Mouse (Mus musculus) kidney, adult 2 months (tissue): Measurements from ENCODE around the gene Cnppd1. TPM values are rescaled to one million over a fixed set of nuclear protein-coding genes. Genes with fewer than 3 reads are reported as not detected.
A peak's percentile ranks its signal among the peaks of the same experiment; 100 is the strongest.

Source experiments
- DNase-seq: peaks from one replicate; pipeline ENCODE4 v3.0.0; 2021
- H3K27ac ChIP-seq: fragments of 200-500 bp; 2 replicates; pipeline ENCODE4 v1.5.1; 2012; ENCODE audit warnings: low read depth, low read length, control low read depth, inconsistent platforms; ENCODE audit not compliant: insufficient read depth
- H3K27me3 ChIP-seq: fragments of 200-500 bp; replicated peaks from 2 replicates; pipeline ENCODE4 v1.6.1; 2012; ENCODE audit warnings: mild to moderate bottlenecking, moderate library complexity, low read length, inconsistent platforms; ENCODE audit not compliant: control insufficient read depth, insufficient read depth
- H3K36me3 ChIP-seq: fragments of 200-500 bp; 2 replicates; pipeline ENCODE4 v1.6.1; 2012; ENCODE audit warnings: mild to moderate bottlenecking, moderate library complexity, low read length, inconsistent platforms; ENCODE audit not compliant: control insufficient read depth, insufficient read depth
- H3K4me1 ChIP-seq: fragments of 200-500 bp; 2 replicates; pipeline ENCODE4 v1.6.1; 2011; ENCODE audit warnings: low read length; ENCODE audit not compliant: control insufficient read depth, insufficient read depth
- H3K4me3 ChIP-seq: fragments of 200-500 bp; 2 replicates; pipeline ENCODE4 v1.5.1; 2011; ENCODE audit warnings: mild to moderate bottlenecking, low read depth, low read length, control low read depth; ENCODE audit not compliant: insufficient read depth
- CTCF ChIP-seq: fragments of 200-500 bp; conservative IDR thresholded peaks from 2 replicates; pipeline ENCODE4 v1.5.1; 2011; ENCODE audit warnings: low read depth, mild to moderate bottlenecking, control low read depth, low read length, moderate library complexity, mixed read lengths; ENCODE audit not compliant: insufficient read depth, insufficient read length
- POLR2A ChIP-seq: fragments of 200-500 bp; IDR thresholded peaks from one replicate; pipeline ENCODE4 v1.6.1; 2011; ENCODE audit warnings: low read depth, low read length, control low read depth
- WGBS: fragments of 180-500 bp; shearing (Covaris S2); methylation state at CpG from one replicate; pipeline ENCODE4 v1.1.7; 2018; 5-methylcytosine and 5-hydroxymethylcytosine counted together
- polyA plus RNA-seq: library from polyadenylated mRNA; depleted of rRNA; stranded (reverse); fragments of >200 nt; gene quantifications from 2 replicates; pipeline ENCODE4 v1.2.3, GENCODE M21; 2012; rRNA removed

The Cnppd1 gene
- polyA plus RNA-seq, 1 experiment = 67.7 TPM

DNA sequence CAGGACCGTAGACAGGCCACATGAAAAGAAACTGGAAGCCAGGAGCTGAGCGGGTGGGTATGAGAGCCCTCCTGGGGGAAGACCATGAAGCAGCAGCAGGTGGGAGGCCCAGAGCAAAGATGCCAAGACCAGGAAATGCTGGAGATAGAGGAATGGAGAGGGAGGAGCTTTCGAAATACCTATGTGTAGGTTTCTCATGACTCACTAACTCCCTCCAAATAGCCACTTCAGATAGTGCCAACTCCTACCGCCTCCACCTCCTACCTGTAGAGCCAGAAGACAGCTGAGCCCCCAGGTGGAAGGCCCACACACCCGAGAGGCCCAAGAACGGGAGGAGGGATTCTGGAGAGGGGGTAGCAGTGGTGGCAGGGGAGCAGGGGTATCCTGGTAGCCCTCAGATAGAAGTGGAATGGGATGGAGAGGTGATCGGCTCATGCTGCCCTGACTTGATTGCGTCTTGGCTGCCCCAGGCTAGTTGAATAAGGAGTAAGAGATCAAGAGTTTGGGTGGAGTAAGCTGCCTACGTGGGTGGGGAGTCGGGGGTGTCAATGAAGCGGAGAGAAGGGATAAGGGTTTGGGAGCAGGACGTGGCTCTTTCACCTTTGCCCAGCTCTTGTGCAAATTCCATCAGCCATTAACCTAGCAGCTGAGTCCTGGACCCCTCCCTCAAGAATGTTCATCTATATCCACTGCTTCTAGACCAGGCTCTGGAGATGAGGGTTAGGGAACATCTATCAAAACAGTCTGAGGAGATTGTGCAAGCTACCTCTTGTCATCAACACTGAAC, 8.9 kb downstream of the Cnppd1 start, which contains the start of gene Slc23a3:
Slc23a3 (minus strand) TSS at position 470 of the 787 bp plus-strand sequence.
- Histone ChIP-seq H3K4me3 (no peak within 1 kb of the TSS), H3K4me1 (peaks cover 11% of the 10 kb centered on the region), H3K36me3 (peaks cover 6% of the 10 kb centered on the region), H3K27ac (no peak within 1 kb of the TSS), H3K27me3 (no peaks in the 10 kb centered on the region)
- DNase-seq = peak; percentile 80
- TF ChIP-seq CTCF = no peak
- TF ChIP-seq POLR2A = no peak
- 39% methylated on average over 12 of the region's 12 CpGs for WGBS

DNA sequence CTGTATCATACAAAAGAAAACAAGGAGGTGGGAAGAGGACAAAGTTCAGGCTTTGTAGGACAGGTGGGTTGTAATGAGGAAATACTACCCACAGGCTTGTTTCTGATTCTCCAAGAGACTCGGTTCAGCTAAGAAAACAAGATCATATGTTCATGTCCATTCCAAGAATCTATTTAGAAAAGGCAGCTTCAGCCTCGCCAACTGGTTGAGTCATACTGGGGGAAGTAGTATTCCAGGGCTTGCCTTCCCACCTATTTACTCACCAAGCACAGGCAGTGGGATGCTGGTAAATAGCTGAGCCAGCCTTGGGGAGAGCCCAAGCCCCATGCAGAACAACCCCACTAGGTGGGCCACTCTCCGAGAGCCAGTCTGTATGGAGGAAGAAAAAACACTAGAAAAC, 13.9 kb downstream of the Cnppd1 start:
- 81% methylated on average over 3 of the region's 3 CpGs for WGBS

DNA sequence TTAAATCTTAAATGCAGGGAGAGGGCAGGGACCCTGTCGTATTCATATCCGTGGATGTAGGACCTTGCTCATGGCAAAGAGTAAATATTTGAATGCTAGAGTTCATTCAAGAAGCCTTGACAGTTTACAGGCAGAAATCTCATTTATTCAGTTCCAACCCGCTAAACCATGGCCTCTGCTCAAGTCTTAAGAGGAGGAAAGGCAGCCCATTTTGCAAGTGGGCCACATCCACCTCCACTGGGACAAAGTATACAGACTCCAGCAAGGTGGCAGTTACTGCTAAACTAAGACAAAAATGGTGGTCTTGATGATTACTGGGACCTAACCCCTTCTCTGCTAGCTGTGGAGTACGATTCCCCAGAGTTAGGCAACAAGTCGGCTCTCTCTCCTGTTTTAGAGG, 17.1 kb downstream of the Cnppd1 start:
- no peak for DNase-seq
- Histone ChIP-seq H3K36me3 (no peaks in the 10 kb centered on the region), H3K27ac (peak overlapping the region; percentile 98), H3K4me3 (peak overlapping the region; percentile 69; the same call in 1 of the 2 replicates), H3K27me3 (no peaks in the 10 kb centered on the region), H3K4me1 (peaks cover 4% of the 10 kb centered on the region)
- TF ChIP-seq CTCF = no peak
- TF ChIP-seq POLR2A = no peak
- 37% methylated on average over 5 of the region's 5 CpGs for WGBS

More for the DNA sequence above, 13.9 kb downstream of the Cnppd1 start:
- H3K4me3 ChIP-seq = no peak overlapping the region
- no peaks in the 10 kb centered on the region for H3K27me3 ChIP-seq
- H3K4me1 ChIP-seq = peaks cover 9% of the 10 kb centered on the region
- H3K36me3 ChIP-seq = no peaks in the 10 kb centered on the region
- no peak for DNase-seq
- TF ChIP-seq CTCF = no peak
- TF ChIP-seq POLR2A = no peak
- H3K27ac ChIP-seq = no peak overlapping the region

DNA sequence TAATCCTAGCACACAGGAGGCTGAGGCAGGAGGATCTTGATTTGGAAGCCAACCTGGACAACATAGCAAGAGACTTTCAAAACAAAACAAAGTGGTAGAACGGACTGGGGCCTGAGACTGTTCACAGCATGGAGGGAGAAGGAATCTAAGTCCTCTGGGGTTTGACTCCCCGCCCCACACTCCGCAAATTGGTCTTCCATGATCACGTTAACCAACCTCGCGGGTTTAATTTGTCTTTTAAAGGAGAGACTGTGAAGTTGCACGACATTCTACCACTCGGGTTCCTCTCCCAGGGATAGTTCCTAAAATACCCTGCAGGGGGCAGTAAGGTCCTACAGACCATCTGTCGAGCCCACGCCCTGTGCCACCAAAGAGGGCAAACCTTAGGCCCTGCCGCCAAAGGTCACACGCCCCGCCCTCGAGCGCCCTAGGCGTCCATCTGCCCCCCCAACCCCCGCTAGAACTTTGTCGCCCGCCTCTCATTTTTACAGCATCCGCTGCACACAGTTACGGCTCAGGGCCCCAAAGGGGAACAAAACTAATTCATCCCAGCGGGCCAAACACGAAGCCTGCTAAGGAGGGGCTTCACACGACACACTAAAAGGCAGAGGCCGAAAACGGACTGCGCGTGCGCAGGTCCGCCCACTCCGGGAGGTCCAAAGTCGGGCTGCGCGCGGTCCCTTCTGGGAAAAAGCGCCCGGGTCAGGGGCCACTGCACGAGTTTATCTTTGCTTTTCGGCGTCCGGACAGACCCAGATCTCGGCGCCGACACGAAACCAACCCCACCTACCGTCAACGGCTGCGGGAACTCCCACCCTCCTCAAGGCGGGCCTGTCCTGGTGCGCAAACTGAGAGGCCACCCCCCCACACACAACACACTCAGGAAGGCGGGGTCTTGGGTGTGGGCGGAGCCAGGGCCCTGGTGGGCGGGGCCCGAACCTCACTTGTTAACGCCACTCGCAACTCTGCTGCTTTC, 17.9 kb downstream of the Cnppd1 start, which contains the start of gene Nhej1:
Nhej1 (minus strand) TSS at position 855 of the 976 bp plus-strand sequence.
- Histone ChIP-seq H3K36me3 (no peaks in the 10 kb centered on the region), H3K27ac (peak within 1 kb of the TSS; percentile 98), H3K27me3 (no peaks in the 10 kb centered on the region), H3K4me1 (peaks cover 4% of the 10 kb centered on the region), H3K4me3 (peak within 1 kb of the TSS; percentile 69)
- 2% methylated on average over 56 of the region's 56 CpGs for WGBS
- TF ChIP-seq POLR2A (peak; percentile 35), CTCF (peak; percentile 86)
- peak; percentile 97 for DNase-seq

DNA sequence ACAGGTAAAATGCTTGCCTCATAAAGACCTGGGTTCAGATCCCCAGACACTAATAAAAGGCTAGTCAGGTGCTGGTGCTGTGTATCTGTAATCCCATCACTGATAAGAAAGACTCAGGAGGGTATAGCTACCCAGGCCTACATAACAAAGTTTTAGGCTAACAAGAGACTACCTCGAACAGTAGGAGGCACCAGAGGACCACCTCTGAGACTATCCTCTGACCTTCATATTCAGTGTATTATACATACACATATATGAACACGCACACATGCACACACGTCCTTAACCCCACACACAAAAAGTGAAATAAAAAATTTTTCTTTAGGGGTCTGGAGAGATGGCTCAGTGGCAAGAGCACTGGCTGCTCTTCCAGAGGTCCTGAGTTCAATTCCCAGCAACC, 20.3 kb downstream of the Cnppd1 start:
- Histone ChIP-seq H3K4me1 (peaks cover 4% of the 10 kb centered on the region), H3K36me3 (no peaks in the 10 kb centered on the region), H3K27ac (no peak overlapping the region), H3K4me3 (no peak overlapping the region), H3K27me3 (no peaks in the 10 kb centered on the region)
- no peak for TF ChIP-seq CTCF
- TF ChIP-seq POLR2A = no peak
- DNase-seq = peak; percentile 19
- 85% methylated on average over 3 of the region's 3 CpGs for WGBS

Other genes with a start within 250 kb of the Cnppd1 start
- not detected in 2 replicates for gene Cryba2, start 249.6 kb downstream of the Cnppd1 start, polyA plus RNA-seq
- 1.6 and 2.4 TPM in 2 replicates for gene Cfap65, start 207.1 kb downstream of the Cnppd1 start, polyA plus RNA-seq
- 30.3 and 43.5 TPM in 2 replicates for gene Ihh, start 191.0 kb downstream of the Cnppd1 start, polyA plus RNA-seq
- gene Nhej1, start 17.5 kb downstream of the Cnppd1 start, polyA plus RNA-seq = 2.9 and 4.2 TPM in 2 replicates
- 12.8 and 25.2 TPM in 2 replicates for gene Slc23a3, start 8.8 kb downstream of the Cnppd1 start, polyA plus RNA-seq
- gene Retreg2, start 67 bp upstream of the Cnppd1 start, polyA plus RNA-seq = 225 and 237 TPM in 2 replicates
- 61.6 and 73.7 TPM in 2 replicates for gene Zfand2b, start 25.9 kb upstream of the Cnppd1 start, polyA plus RNA-seq
- gene Abcb6, start 37.7 kb upstream of the Cnppd1 start, polyA plus RNA-seq = 41.3 and 47.0 TPM in 2 replicates
- 14.5 and 17.0 TPM in 2 replicates for gene Ankzf1, start 49.4 kb upstream of the Cnppd1 start, polyA plus RNA-seq
- 67.5 and 86.5 TPM in 2 replicates for gene Atg9a, start 49.5 kb upstream of the Cnppd1 start, polyA plus RNA-seq
- gene Glb1l, start 68.1 kb upstream of the Cnppd1 start, polyA plus RNA-seq = 118 and 146 TPM in 2 replicates
- 254 and 277 TPM in 2 replicates for gene Stk16, start 68.1 kb upstream of the Cnppd1 start, polyA plus RNA-seq
- 213 and 301 TPM in 2 replicates for gene Tuba4a, start 77.2 kb upstream of the Cnppd1 start, polyA plus RNA-seq
- not detected in 2 replicates for gene A630095N17Rik, start 89.4 kb upstream of the Cnppd1 start, polyA plus RNA-seq
- 41.1 and 42.6 TPM in 2 replicates for gene Dnajb2, start 93.7 kb upstream of the Cnppd1 start, polyA plus RNA-seq
- 0.53 and 0.81 TPM in 2 replicates for gene Ptprn, start 121.8 kb upstream of the Cnppd1 start, polyA plus RNA-seq
- 0.24 and 0.41 TPM in 2 replicates for gene Resp18, start 135.7 kb upstream of the Cnppd1 start, polyA plus RNA-seq
- 117 and 124 TPM in 2 replicates for gene Dnpep, start 175.3 kb upstream of the Cnppd1 start, polyA plus RNA-seq
- gene Des, start 217.6 kb upstream of the Cnppd1 start, polyA plus RNA-seq = 17.0 and 32.1 TPM in 2 replicates
- 34.6 and 43.9 TPM in 2 replicates for gene Speg, start 232.6 kb upstream of the Cnppd1 start, polyA plus RNA-seq